Mouse (Mus musculus): ENCODE data around the gene Rras2. TPM values are rescaled to one million over a fixed set of nuclear protein-coding genes. Genes with fewer than 3 reads are reported as not detected.

Gene Rras2
- polyA plus RNA-seq, 1 experiment from 2014 or later, result 39.0 TPM

DNA sequence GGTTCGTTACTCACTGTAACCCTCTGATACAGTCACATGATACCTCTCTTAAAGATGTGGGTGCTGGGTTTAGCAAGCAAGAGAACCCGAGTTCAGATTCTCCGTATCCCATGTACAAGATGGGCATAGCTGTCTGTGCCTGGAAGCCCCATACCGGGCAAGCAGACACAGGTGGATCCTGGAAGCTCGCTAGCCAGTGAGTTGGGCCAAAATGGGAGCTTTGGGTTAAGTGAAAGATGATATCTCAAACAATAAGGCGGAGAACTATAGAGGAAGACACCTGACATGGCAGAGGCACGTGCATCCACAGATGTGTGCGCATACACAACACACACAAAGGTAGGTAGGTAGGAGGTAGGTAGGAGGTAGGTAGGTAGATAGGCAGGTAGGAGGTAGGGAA lies 90.7 kb downstream of the Rras2 start:
- Histone ChIP-seq H3K36me3 (ENCODE audit: control insufficient read depth, insufficient read depth, low read length) (no peaks in the 10 kb centered on the region), H3K9me3 (ENCODE audit: control insufficient read depth, low read length) (no peaks in the 10 kb centered on the region), H3K27me3 (replicated peaks; ENCODE audit: control insufficient read depth, insufficient read depth, low read length) (no peaks in the 10 kb centered on the region), H3K4me3 (ENCODE audit: low read depth, low read length) (no peak overlapping the region), H3K4me2 (ENCODE audit: low read depth, low read length) (no peak overlapping the region), H3K4me1 (ENCODE audit: control insufficient read depth, insufficient read depth, low read length) (no peaks in the 10 kb centered on the region), H3K27ac (replicated peaks; ENCODE audit: low read depth, low read length) (no peak overlapping the region), H3K9ac (ENCODE audit: low read depth, low read length) (no peak overlapping the region)
- 87% methylated on average over 8 of the region's 8 CpGs for WGBS
- ATAC-seq (ENCODE audit: low read depth), result no peak
- DNase-seq (ENCODE audit: low spot score), result no peak

DNA sequence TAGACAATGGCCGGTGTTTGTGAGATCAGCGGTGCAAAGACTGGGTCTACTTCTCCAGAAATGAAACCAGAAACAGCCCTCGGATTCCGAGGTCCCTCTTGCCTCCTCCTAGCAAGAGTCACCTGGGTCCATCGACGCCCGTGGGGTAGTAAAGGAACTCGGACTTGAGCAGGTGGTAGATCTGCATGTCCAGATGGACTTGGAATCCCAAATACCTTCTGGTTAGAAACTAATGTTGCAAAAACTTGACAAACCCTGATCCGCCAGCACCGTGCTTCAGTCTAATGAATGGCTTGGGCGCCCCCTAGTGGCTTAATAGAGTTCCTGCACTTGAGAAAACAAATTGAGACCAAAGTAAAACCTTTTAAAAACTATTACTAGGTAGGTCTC lies 96.9 kb downstream of the Rras2 start:
- no peaks in the 10 kb centered on the region for H3K4me1 ChIP-seq (ENCODE audit: control insufficient read depth, insufficient read depth, low read length)
- 2% methylated on average over 11 of the region's 11 CpGs for WGBS
- DNase-seq (ENCODE audit: low spot score), result peak; percentile 88
- H3K36me3 ChIP-seq (ENCODE audit: control insufficient read depth, insufficient read depth, low read length), result no peaks in the 10 kb centered on the region
- H3K27me3 ChIP-seq (replicated peaks; ENCODE audit: control insufficient read depth, insufficient read depth, low read length), result no peaks in the 10 kb centered on the region
- no peak overlapping the region for H3K27ac ChIP-seq (replicated peaks; ENCODE audit: low read depth, low read length)
- H3K4me2 ChIP-seq (ENCODE audit: low read depth, low read length), result peak overlapping the region; percentile 74
- H3K9ac ChIP-seq (ENCODE audit: low read depth, low read length), result peak overlapping the region; percentile 49
- H3K4me3 ChIP-seq (ENCODE audit: low read depth, low read length), result peak overlapping the region; percentile 46
- no peaks in the 10 kb centered on the region for H3K9me3 ChIP-seq (ENCODE audit: control insufficient read depth, low read length)
- peak; percentile 61 for ATAC-seq (ENCODE audit: low read depth)

DNA sequence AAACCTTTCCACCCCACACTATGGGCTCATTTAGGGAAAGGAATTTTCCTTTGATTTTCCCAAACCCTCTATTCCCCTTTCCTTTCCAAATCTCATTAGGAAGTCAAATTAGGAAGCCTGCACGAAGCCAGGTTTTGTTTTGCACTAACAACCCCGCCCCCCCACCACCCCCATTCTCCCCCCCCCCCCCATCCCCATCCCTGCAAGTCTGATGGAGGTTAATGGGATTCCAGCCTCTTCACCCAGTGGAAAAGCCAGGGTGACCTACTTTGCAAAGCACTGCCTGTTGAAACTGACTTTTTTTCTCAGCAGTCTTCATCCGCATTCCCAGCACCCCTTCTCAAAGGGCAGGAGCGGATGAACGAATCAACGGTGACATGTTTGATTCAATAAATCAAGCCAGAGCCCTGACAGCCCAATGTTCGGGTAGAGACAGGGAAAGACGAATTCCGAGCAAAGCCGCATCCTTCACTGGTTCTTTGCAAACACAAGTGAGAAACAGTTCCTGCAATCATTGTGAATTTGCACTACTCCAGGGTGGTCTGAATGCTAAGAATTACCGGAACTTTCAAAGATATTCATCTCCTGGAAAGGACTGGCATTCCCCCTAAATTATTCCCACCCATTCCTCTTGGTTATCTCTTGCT lies 97.4 kb downstream of the Rras2 start:
- peak overlapping the region; percentile 46 for H3K4me3 ChIP-seq (ENCODE audit: low read depth, low read length)
- H3K27ac ChIP-seq (replicated peaks; ENCODE audit: low read depth, low read length), result no peak overlapping the region
- H3K27me3 ChIP-seq (replicated peaks; ENCODE audit: control insufficient read depth, insufficient read depth, low read length), result no peaks in the 10 kb centered on the region
- DNase-seq (ENCODE audit: low spot score), result no peak
- H3K4me1 ChIP-seq (ENCODE audit: control insufficient read depth, insufficient read depth, low read length), result no peaks in the 10 kb centered on the region
- 11% methylated on average over 11 of the region's 11 CpGs for WGBS
- peak overlapping the region; percentile 49 for H3K9ac ChIP-seq (ENCODE audit: low read depth, low read length)
- no peaks in the 10 kb centered on the region for H3K36me3 ChIP-seq (ENCODE audit: control insufficient read depth, insufficient read depth, low read length)
- H3K9me3 ChIP-seq (ENCODE audit: control insufficient read depth, low read length), result no peaks in the 10 kb centered on the region
- peak overlapping the region; percentile 74 for H3K4me2 ChIP-seq (ENCODE audit: low read depth, low read length)
- peak; percentile 17; the same call in 1 of the 2 replicates for ATAC-seq (ENCODE audit: low read depth)

DNA sequence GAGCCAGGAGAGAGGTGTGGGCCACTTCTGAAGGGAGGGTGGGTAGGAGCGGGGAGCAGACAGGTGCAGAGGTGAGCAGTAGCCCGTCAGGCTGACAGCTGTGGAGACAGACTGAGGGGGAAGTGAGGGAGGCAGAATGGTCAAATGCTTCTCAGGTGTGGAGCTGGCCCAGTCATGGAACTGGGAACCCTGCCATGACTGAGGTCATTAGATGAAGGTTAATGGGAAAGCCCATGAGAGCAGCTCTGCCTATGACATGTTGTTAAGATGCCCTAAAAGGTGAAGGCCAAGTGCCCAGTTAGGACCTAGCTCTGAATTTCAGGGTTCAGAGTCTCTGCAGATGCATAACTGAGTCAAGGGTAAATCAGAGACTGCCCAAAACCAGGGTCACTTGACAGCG lies 98.7 kb downstream of the Rras2 start:
- no peaks in the 10 kb centered on the region for H3K9me3 ChIP-seq (ENCODE audit: control insufficient read depth, low read length)

DNA sequence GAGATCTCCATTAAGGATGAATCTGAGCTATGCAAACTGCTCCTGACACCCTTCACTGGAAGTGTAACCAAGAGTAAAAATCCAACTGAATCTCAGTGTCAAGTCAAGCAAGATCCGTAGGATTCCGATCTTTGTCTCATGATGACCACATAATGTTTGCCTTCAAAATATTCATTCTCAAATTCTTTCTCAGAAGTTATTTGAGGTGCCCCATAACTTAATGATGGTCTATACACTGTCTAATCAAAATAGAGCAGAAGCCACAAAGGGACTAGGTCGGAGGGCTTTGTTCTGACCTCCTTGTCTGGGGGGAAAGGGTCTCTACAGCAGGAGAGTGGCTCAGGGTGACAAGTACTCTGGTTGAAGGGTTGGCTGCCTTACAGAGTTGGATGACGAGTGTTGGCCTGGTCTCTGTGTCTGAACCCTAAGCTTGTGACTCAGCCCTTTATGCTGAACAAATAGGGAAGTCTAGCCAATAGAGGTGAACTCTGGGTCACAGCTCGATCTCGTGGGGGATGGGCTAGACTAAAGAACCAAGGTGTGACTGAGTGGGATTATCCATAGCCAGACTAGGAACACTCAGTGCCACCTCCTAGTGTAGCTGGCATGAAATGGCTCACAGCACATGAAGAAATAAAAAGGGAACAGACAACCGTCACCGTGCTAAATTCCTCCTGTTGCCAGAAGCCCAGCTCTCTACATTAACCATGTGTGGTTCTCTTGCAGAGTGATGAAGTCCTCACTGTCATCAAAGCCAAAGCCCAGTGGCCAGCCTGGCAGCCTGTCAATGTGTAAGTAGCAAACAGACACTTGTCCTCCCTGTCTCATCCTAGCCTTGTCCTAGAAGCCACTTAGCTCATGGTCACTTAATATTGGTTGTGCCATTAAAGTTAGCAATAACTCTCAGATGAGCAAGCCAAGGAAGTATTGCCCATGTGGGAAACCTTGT lies 101.3 kb downstream of the Rras2 start:
- Histone ChIP-seq H3K36me3 (ENCODE audit: control insufficient read depth, insufficient read depth, low read length) (no peaks in the 10 kb centered on the region), H3K9me3 (ENCODE audit: control insufficient read depth, low read length) (no peaks in the 10 kb centered on the region), H3K4me2 (ENCODE audit: low read depth, low read length) (no peak overlapping the region), H3K27ac (replicated peaks; ENCODE audit: low read depth, low read length) (no peak overlapping the region), H3K27me3 (replicated peaks; ENCODE audit: control insufficient read depth, insufficient read depth, low read length) (no peaks in the 10 kb centered on the region), H3K4me1 (ENCODE audit: control insufficient read depth, insufficient read depth, low read length) (no peaks in the 10 kb centered on the region), H3K4me3 (ENCODE audit: low read depth, low read length) (no peak overlapping the region), H3K9ac (ENCODE audit: low read depth, low read length) (no peak overlapping the region)
- ATAC-seq (ENCODE audit: low read depth) (no peak), DNase-seq (ENCODE audit: low spot score) (no peak)
- WGBS, result 81% methylated on average over 8 of the region's 8 CpGs

More for the DNA sequence above, 98.7 kb downstream of the Rras2 start:
- 75% methylated on average over 3 of the region's 3 CpGs for WGBS
- ATAC-seq (ENCODE audit: low read depth), result no peak
- Histone ChIP-seq H3K27me3 (replicated peaks; ENCODE audit: control insufficient read depth, insufficient read depth, low read length) (no peaks in the 10 kb centered on the region), H3K4me1 (ENCODE audit: control insufficient read depth, insufficient read depth, low read length) (no peaks in the 10 kb centered on the region), H3K9ac (ENCODE audit: low read depth, low read length) (no peak overlapping the region), H3K4me2 (ENCODE audit: low read depth, low read length) (no peak overlapping the region), H3K4me3 (ENCODE audit: low read depth, low read length) (no peak overlapping the region), H3K36me3 (ENCODE audit: control insufficient read depth, insufficient read depth, low read length) (no peaks in the 10 kb centered on the region), H3K27ac (replicated peaks; ENCODE audit: low read depth, low read length) (no peak overlapping the region)
- DNase-seq (ENCODE audit: low spot score), result no peak

DNA sequence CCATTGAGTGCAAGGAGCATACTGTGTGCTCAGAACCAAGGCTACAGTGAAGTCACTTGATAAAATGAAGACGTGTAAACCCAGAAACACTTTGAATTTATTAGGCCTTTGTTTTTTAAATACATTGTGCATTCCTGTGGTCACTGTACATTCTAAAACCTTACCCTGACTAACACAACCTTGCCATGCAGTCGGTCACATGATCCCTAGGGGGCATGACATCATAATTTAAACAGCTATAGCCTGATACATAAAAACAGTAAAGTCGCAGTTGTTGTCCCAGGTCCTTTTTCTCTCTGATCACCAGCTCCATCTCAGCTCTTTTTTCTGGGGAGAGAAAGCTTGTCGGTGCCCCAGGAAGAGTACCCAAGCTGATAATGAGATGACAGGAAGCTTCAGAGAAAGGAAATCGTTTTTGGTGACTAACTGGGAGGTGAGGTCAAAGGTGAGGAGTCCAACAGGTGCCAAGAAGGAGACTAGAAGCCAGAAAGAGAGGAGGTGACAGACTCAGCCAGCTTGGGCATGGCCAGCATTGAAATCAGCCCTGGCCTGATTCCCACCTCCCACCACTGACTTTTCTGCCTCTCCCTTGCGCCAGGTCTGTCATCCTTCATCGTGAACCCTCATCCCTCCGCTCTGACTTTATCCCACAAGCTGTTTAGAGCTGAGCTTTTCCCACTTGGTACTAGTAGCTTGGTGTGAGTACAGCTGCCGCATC lies 105.7 kb downstream of the Rras2 start:
- WGBS, result 58% methylated on average over 9 of the region's 9 CpGs
- ATAC-seq (ENCODE audit: low read depth) (no peak), DNase-seq (ENCODE audit: low spot score) (no peak)
- Histone ChIP-seq H3K36me3 (ENCODE audit: control insufficient read depth, insufficient read depth, low read length) (no peaks in the 10 kb centered on the region), H3K4me2 (ENCODE audit: low read depth, low read length) (no peak overlapping the region), H3K9ac (ENCODE audit: low read depth, low read length) (no peak overlapping the region), H3K9me3 (ENCODE audit: control insufficient read depth, low read length) (no peaks in the 10 kb centered on the region), H3K4me1 (ENCODE audit: control insufficient read depth, insufficient read depth, low read length) (no peaks in the 10 kb centered on the region), H3K4me3 (ENCODE audit: low read depth, low read length) (no peak overlapping the region), H3K27ac (replicated peaks; ENCODE audit: low read depth, low read length) (no peak overlapping the region), H3K27me3 (replicated peaks; ENCODE audit: control insufficient read depth, insufficient read depth, low read length) (no peaks in the 10 kb centered on the region)

DNA sequence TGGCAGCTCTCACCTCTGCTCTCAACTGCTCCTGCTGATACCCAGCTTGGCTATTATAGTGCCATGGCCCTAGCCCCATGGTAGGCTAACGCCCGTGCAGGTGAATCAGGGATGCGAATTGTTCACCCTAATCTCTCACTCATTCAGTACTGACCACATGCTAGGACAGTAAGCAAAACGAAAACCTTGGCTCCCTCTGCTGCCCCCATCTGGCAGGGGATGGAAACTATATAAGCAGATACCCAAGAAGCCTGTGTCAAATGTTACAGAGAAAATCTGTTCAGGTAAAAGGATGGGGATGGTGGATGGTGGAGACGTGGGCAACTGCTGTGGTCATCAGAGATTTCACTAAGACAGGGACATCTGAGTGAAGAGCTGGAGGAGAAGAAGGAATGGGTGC lies 110.0 kb downstream of the Rras2 start:
- no peaks in the 10 kb centered on the region for H3K9me3 ChIP-seq (ENCODE audit: control insufficient read depth, low read length)
- 66% methylated on average over 5 of the region's 5 CpGs for WGBS
- H3K36me3 ChIP-seq (ENCODE audit: control insufficient read depth, insufficient read depth, low read length), result no peaks in the 10 kb centered on the region
- DNase-seq (ENCODE audit: low spot score) (no peak), ATAC-seq (ENCODE audit: low read depth) (no peak)
- no peaks in the 10 kb centered on the region for H3K27me3 ChIP-seq (replicated peaks; ENCODE audit: control insufficient read depth, insufficient read depth, low read length)
- H3K4me1 ChIP-seq (ENCODE audit: control insufficient read depth, insufficient read depth, low read length), result no peaks in the 10 kb centered on the region
- H3K27ac ChIP-seq (replicated peaks; ENCODE audit: low read depth, low read length), result no peak overlapping the region
- H3K4me3 ChIP-seq (ENCODE audit: low read depth, low read length), result no peak overlapping the region
- no peak overlapping the region for H3K9ac ChIP-seq (ENCODE audit: low read depth, low read length)
- H3K4me2 ChIP-seq (ENCODE audit: low read depth, low read length), result no peak overlapping the region

DNA sequence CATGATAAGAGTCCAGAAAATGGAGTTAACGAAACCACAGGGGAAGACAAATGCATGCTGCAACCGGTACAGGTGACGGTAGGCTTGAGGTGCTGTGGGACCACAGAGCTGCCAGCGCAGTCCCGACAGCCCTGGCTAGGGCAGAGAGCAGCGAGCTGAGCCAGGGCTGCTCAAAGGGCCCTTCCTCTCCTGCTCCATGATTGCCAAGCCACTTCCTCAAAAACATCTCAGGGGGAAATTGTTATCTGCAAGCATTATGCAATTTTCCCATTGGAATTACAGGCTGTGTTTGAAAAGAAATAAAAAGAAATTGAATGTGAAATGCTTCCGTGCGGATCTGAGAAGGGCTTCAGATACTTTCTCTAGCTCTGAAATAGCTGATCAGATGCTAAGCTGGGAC lies 111.1 kb downstream of the Rras2 start:
- 74% methylated on average over 8 of the region's 8 CpGs for whole genome bisulfite sequencing
- ATAC-seq (ENCODE audit: low read depth) (no peak), DNase-seq (ENCODE audit: low spot score) (no peak)
- Histone ChIP-seq H3K27me3 (replicated peaks; ENCODE audit: control insufficient read depth, insufficient read depth, low read length) (no peaks in the 10 kb centered on the region), H3K4me3 (ENCODE audit: low read depth, low read length) (no peak overlapping the region), H3K36me3 (ENCODE audit: control insufficient read depth, insufficient read depth, low read length) (no peaks in the 10 kb centered on the region), H3K4me1 (ENCODE audit: control insufficient read depth, insufficient read depth, low read length) (no peaks in the 10 kb centered on the region), H3K9ac (ENCODE audit: low read depth, low read length) (no peak overlapping the region), H3K9me3 (ENCODE audit: control insufficient read depth, low read length) (no peaks in the 10 kb centered on the region), H3K4me2 (ENCODE audit: low read depth, low read length) (no peak overlapping the region), H3K27ac (replicated peaks; ENCODE audit: low read depth, low read length) (no peak overlapping the region)

Measured in embryonic facial prominence, embryonic 14.5 days (tissue).